Mouse (Mus musculus): ENCODE results near the gene Hoxa6.

- TF ChIP-seq CTCF (IDR thresholded peaks at IDR 0.05; ENCODE audit: low read depth, low read length) = no peak
- TF ChIP-seq GATA1 (IDR thresholded peaks at IDR 0.05; ENCODE audit: borderline replicate concordance, low read length) = no peak
- no peak for TF ChIP-seq TAL1 (conservative IDR thresholded peaks at IDR 0.05; ENCODE audit: low read depth, low read length)
Observed at GRCm38 (mm10) chr6:52190906-52191810, 17.4 kb downstream of the Hoxa6 start, which contains the start of gene Hoxa4.
